In genomic region chr5:135690401-135690800, GRCm38 (mm10) we compare ENCODE assay signal across 8 mouse cellular contexts. TPM values are rescaled to one million over a fixed set of nuclear protein-coding genes. Genes with fewer than 3 reads are reported as not detected.
DNase-seq lines count a peak whose midpoint lies in the region; ATAC-seq and TF ChIP-seq lines count a peak whose summit lies in the region.

No protein-coding gene starts in this region.

- no peaks in the 10 kb centered on the region for H3K27me3 ChIP-seq in heart, embryonic 12.5 days (replicated peaks)
- H3K27me3 ChIP-seq in hindbrain, embryonic 10.5 days (ENCODE audit: insufficient read depth, poor library complexity, severe bottlenecking): no peaks in the 10 kb centered on the region
- no peaks in the 10 kb centered on the region for H3K27me3 ChIP-seq in liver, embryonic 16.5 days (ENCODE audit: control insufficient read depth, insufficient read depth, low read depth, low read length)

- no peak for TF ChIP-seq CTCF in bone marrow, adult 2 months (IDR thresholded peaks at IDR 0.05; ENCODE audit: control insufficient read depth, insufficient read depth, low read length)

- no peaks in the 10 kb centered on the region for H3K9me3 ChIP-seq in heart, embryonic 12.5 days (replicated peaks)
- H3K9me3 ChIP-seq in hindbrain, embryonic 10.5 days: no peaks in the 10 kb centered on the region
- H3K9me3 ChIP-seq in liver, embryonic 16.5 days (replicated peaks; ENCODE audit: control insufficient read depth, low read length): no peaks in the 10 kb centered on the region

- no peak for DNase-seq in heart, adult 11 months
- no peak for DNase-seq in hindbrain, embryonic 10.5 days (ENCODE audit: low spot score)
- DNase-seq in ovary, postnatal 14 days (ENCODE audit: low spot score): no peak
- no peak for DNase-seq in retina, postnatal 1 day
- DNase-seq in layer of hippocampus, postnatal 10 days (ENCODE audit: low spot score in 2 of 2): no peak

- no peak for ATAC-seq in heart, embryonic 12.5 days (ENCODE audit: insufficient number of reproducible peaks, low FRiP score)
- ATAC-seq in liver, embryonic 16.5 days (ENCODE audit: low read depth): no peak

- H3K36me3 ChIP-seq in heart, embryonic 12.5 days: peaks cover 4% of the 10 kb centered on the region; the same call in 1 of the 2 replicates
- peaks cover 6% of the 10 kb centered on the region for H3K36me3 ChIP-seq in hindbrain, embryonic 10.5 days
- no peaks in the 10 kb centered on the region for H3K36me3 ChIP-seq in liver, embryonic 16.5 days (ENCODE audit: control insufficient read depth, insufficient read depth)

- no peak overlapping the region for H3K27ac ChIP-seq in heart, embryonic 12.5 days (ENCODE audit: poor library complexity, severe bottlenecking)
- no peak overlapping the region for H3K27ac ChIP-seq in bone marrow, adult 2 months (ENCODE audit: control insufficient read depth, insufficient read depth, low read depth, low read length, poor library complexity)
- H3K27ac ChIP-seq in hindbrain, embryonic 10.5 days: no peak overlapping the region
- H3K27ac ChIP-seq in liver, embryonic 16.5 days (ENCODE audit: low read length): no peak overlapping the region

- 85% methylated on average over 5 of the region's 5 CpGs for WGBS in heart, embryonic 12.5 days
- 66% methylated on average over 5 of the region's 5 CpGs for WGBS in bone marrow, adult 2 months
- 93% methylated on average over 5 of the region's 5 CpGs for WGBS in hindbrain, embryonic 10.5 days
- WGBS in liver, embryonic 16.5 days (ENCODE audit: insufficient replicate concordance): 60% methylated on average over 5 of the region's 5 CpGs

- peak overlapping the region; percentile 94; the same call in 1 of the 2 replicates for H3K9ac ChIP-seq in heart, embryonic 12.5 days
- no peak overlapping the region for H3K9ac ChIP-seq in liver, embryonic 16.5 days (ENCODE audit: low read depth, low read length)

- peaks cover 28% of the 10 kb centered on the region for H3K4me1 ChIP-seq in heart, embryonic 12.5 days (replicated peaks)
- H3K4me1 ChIP-seq in bone marrow, adult 2 months (ENCODE audit: control insufficient read depth, insufficient read depth, low read length): no peaks in the 10 kb centered on the region; the same call in 1 of the 2 replicates
- H3K4me1 ChIP-seq in hindbrain, embryonic 10.5 days (replicated peaks): peaks cover 33% of the 10 kb centered on the region
- H3K4me1 ChIP-seq in liver, embryonic 16.5 days (ENCODE audit: control insufficient read depth, low read depth, low read length): peaks cover 22% of the 10 kb centered on the region

- no peak for TF ChIP-seq POLR2A in bone marrow, adult 2 months (IDR thresholded peaks at IDR 0.05; ENCODE audit: borderline replicate concordance, control insufficient read depth, low read depth, low read length)

- peak overlapping the region; percentile 94 for H3K4me2 ChIP-seq in heart, embryonic 12.5 days
- H3K4me2 ChIP-seq in liver, embryonic 16.5 days (ENCODE audit: low read depth, low read length): peak overlapping the region; percentile 96

- H3K4me3 ChIP-seq in heart, embryonic 12.5 days: peak overlapping the region; percentile 80
- H3K4me3 ChIP-seq in bone marrow, adult 2 months (replicated peaks; ENCODE audit: control insufficient read depth, low read depth, low read length): peak overlapping the region; percentile 88
- peak overlapping the region; percentile 88 for H3K4me3 ChIP-seq in hindbrain, embryonic 10.5 days
- H3K4me3 ChIP-seq in liver, embryonic 16.5 days (ENCODE audit: low read depth, low read length): no peak overlapping the region

RNA-seq across cellular contexts. Expression of gene Por, which starts 20.6 kb away (rescaled TPM):
- polyA plus RNA-seq in heart, embryonic 12.5 days (2016; fragmentation: Nextera tagmentation; extraction: Ambion mirVana): 50.6 and 54.0 TPM in 2 replicates
- 17.6 and 28.4 TPM in 2 replicates for polyA plus RNA-seq in bone marrow, adult 2 months (2011; ENCODE audit: insufficient read depth, insufficient read length, low replicate concordance, missing spikeins)
- polyA plus RNA-seq in hindbrain, embryonic 10.5 days (2016; fragmentation: Nextera tagmentation; extraction: Ambion mirVana): 105 and 106 TPM in 2 replicates
- 46.9 and 53.1 TPM in 2 replicates for polyA plus RNA-seq in liver, embryonic 16.5 days (2015; fragmentation: Nextera tagmentation; extraction: Ambion mirVana)
- total RNA-seq in layer of hippocampus, postnatal 10 days (2021): 10 to 100 TPM; 74.9 to 77.7 TPM

RNA-seq across cellular contexts. Expression of gene Tmem120a, which starts 53.8 kb away (rescaled TPM):
- polyA plus RNA-seq in heart, embryonic 12.5 days (2016; fragmentation: Nextera tagmentation; extraction: Ambion mirVana): 34.5 and 35.8 TPM in 2 replicates
- 19.0 and 74.1 TPM in 2 replicates for polyA plus RNA-seq in bone marrow, adult 2 months (2011; ENCODE audit: insufficient read depth, insufficient read length, low replicate concordance, missing spikeins)
- polyA plus RNA-seq in hindbrain, embryonic 10.5 days (2016; fragmentation: Nextera tagmentation; extraction: Ambion mirVana): 67.0 and 74.3 TPM in 2 replicates
- polyA plus RNA-seq in liver, embryonic 16.5 days (2015; fragmentation: Nextera tagmentation; extraction: Ambion mirVana): 17.8 and 18.2 TPM in 2 replicates
- total RNA-seq in layer of hippocampus, postnatal 10 days (2021): 10 to 100 TPM; 20.9 to 21.9 TPM

RNA-seq across cellular contexts. Expression of gene Rhbdd2, which starts 58.0 kb away (rescaled TPM):
- polyA plus RNA-seq in heart, embryonic 12.5 days (2016; fragmentation: Nextera tagmentation; extraction: Ambion mirVana): 39.2 and 45.6 TPM in 2 replicates
- polyA plus RNA-seq in bone marrow, adult 2 months (2011; ENCODE audit: insufficient read depth, insufficient read length, low replicate concordance, missing spikeins): 2.7 and 10.5 TPM in 2 replicates
- polyA plus RNA-seq in hindbrain, embryonic 10.5 days (2016; fragmentation: Nextera tagmentation; extraction: Ambion mirVana): 54.9 and 65.6 TPM in 2 replicates
- 7.8 and 10.5 TPM in 2 replicates for polyA plus RNA-seq in liver, embryonic 16.5 days (2015; fragmentation: Nextera tagmentation; extraction: Ambion mirVana)
- 10 to 100 TPM; 68.6 to 75.4 TPM for total RNA-seq in layer of hippocampus, postnatal 10 days (2021)
